Mouse (Mus musculus): ENCODE data around the gene Csgalnact2.

Gene Csgalnact2

GRCm38 (mm10) chr6:118074151-118074550, 64.8 kb downstream of the Csgalnact2 start:
- peak; percentile 22; the same call in 1 of the 2 replicates for ATAC-seq (ENCODE audit: low TSS enrichment)

DNA sequence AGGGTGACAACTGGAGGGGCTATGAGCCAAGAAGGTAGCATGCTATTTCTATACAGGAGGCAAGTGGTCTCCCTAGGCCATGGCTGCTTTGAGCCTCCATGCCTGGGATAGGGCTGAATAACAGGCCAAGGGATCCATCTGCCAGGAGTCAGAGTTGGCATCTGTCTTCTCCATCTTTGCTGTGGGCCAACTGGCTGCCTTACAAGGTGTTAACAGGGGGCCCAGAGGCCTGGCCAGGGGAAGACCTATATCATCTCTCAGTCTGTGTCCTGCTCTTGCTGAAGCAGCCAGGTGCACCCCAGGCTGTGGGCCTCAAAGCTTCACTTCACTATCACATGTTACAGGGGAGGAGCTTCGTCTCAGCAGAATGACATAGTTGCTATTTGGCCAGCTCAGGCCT, 66.8 kb downstream of the Csgalnact2 start:
- no peak for ATAC-seq (ENCODE audit: low TSS enrichment)

DNA sequence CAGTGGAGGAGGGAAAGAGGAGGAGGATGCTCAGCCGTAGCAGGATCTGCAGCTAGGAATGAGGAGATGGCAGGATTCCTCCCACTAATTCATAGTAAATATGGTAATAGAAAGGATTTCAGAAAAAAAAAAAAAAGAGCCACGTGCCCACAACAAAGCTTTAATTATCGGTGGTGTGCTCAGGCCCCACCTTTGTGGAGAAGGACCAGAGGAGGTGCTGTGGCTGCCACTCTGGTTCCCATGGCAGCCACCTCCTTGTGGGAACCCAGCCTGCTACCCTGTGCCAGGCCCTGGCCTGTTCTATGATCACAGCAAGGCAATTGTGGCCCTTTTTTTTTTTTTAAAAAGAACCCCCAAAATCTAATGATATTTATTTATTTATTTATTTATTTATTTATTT, 67.5 kb downstream of the Csgalnact2 start:
- no peak for ATAC-seq (ENCODE audit: low TSS enrichment)

DNA sequence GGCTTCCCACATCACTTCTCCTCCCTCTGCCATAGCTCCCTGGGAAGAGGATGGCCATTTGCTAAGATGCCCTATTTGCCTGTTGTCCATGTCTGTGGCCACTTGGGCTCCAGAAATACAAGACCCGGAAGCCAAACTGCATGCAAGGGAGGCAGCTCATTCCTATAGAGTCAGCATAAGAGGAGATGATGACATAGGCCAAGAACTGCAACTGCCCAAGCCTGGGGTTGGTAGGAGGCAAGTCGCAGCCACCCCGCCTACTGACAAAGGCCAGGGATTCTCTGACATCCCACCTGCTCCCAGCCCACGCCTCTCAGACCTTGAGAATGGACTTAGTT, 68.0 kb downstream of the Csgalnact2 start:
- no peak for ATAC-seq (ENCODE audit: low TSS enrichment)

GRCm38 (mm10) chr6:118070321-118071012, 68.5 kb downstream of the Csgalnact2 start:
- peak; percentile 39; the same call in 1 of the 2 replicates for ATAC-seq (ENCODE audit: low TSS enrichment)

DNA sequence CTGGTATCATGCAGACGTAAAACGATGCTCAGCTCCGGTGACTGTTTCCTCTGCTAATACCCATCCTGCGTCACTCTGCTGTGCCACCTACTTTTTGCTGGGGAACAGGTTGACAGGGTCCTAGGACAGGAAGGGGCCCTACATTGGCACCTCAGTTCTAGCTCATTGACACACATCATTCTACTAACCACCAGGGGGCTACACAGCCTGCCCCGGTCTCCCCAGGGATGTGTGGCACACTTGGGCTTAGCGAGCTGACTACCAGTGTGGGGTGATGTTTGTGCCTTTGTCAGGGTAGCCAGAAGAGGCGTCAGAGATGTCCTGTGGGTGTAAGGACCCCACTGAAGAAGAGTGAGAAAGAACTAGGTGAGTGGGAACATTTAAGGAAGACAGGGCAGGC, 71.2 kb downstream of the Csgalnact2 start:
- no peak for ATAC-seq (ENCODE audit: low TSS enrichment)

- ATAC-seq (ENCODE audit: low TSS enrichment) = peak; percentile 45
Observed at GRCm38 (mm10) chr6:118066199-118067081, 72.5 kb downstream of the Csgalnact2 start.

DNA sequence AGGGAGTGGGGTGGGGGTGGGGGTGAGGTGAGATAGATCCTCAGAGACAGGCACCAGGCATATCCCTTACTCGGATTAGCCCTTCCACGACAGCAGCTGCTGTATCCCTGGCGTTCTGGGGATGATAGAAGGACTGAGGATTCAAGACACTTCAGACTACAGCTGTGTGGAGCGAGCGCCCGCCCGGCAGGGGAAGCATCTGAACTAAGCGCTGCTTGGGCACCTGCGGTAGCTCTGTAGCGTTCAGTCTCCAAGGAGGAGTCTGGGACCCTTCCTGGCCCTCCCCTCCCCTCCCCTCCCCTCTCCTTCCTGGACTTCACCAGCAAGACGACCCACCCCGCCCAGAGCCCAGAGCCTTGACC, 73.1 kb downstream of the Csgalnact2 start:
- peak; percentile 16; the same call in 1 of the 2 replicates for ATAC-seq (ENCODE audit: low TSS enrichment)

DNA sequence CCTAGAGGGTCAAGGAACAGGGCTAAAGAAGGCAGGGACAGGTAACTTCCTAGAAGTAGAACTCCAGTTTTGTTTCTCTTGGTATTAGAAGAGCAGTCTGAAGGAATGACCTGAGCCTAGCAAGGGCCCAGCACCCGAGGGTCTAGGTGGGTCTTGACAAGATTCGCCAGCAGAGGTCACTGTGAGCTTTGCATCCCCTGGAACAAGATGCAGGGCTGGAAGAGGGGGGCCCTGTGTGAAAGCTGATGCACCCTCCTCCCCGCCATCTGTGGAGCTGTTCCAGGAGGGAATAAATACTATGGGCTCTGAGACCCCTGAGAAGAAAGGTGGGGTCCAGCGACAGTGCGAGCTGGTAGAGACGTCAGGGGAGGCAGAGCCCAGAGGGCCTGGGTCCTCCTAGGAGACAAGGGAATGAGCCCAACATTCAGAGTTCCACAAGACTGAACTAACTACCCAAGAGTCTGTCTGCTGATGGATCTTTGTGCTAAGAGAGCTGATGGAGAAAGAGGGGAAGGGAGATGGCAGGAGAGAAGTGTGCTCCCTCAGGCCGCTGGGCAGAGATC, 73.9 kb downstream of the Csgalnact2 start:
- no peak for ATAC-seq (ENCODE audit: low TSS enrichment)

- ATAC-seq (ENCODE audit: low TSS enrichment) = no peak
Observed at GRCm38 (mm10) chr6:118063266-118063665, 75.7 kb downstream of the Csgalnact2 start.

DNA sequence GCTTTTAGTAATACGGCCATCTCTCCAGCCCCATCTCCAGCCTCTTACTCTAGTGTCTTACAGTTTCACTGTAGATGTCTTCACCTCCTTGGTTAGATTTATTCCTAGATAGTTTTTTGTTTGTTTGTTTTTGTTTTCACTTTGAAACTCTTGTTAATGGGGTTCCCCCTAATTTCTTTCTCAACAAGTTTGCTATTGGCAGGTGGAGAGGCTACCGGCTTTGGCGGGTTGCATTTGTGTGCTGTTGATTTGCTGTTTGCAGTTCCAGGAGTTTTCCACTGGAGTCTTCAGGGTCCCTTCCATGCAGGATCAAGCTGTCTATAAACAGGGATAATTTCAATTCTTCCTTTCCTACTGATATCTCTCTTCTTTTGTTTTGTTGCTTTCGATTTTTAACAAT, 77.7 kb downstream of the Csgalnact2 start:
- ATAC-seq (ENCODE audit: low TSS enrichment) = no peak
